Comparison of ENCODE assay signal across 9 mouse cellular contexts in genomic region chr13:44476901-44477300, GRCm38 (mm10).
DNase-seq lines count a peak whose midpoint lies in the region; ATAC-seq and TF ChIP-seq lines count a peak whose summit lies in the region.
"Had no signal": no experiment of that assay in that cellular context is flagged by ENCODE, and none has a peak within 500 bp of the region (broad histone marks: within the 10 kb centered on the region; RNA-seq: fewer than 3 reads in every experiment).

No protein-coding gene starts in this region.

- DNase-seq in forebrain, embryonic 14.5 days (ENCODE audit: low spot score): peak; percentile 33
- peak; percentile 80 for DNase-seq in heart, adult 8-10 months (ENCODE audit: low spot score)
- peak; percentile 66 for DNase-seq in kidney, postnatal 0 days (ENCODE audit: low spot score)
- peak; percentile 65 for DNase-seq in skeletal muscle tissue, adult 2 months (ENCODE audit: low read depth, low spot score)
- DNase-seq in liver, postnatal 0 days: no peak

- no peak for TF ChIP-seq CTCF in kidney, postnatal 0 days (IDR thresholded peaks at IDR 0.05; ENCODE audit: low read depth)
- no peak for TF ChIP-seq CTCF in liver, postnatal 0 days (IDR thresholded peaks at IDR 0.05; ENCODE audit: low read depth)

- H3K4me3 ChIP-seq in forebrain, embryonic 14.5 days (ENCODE audit: low read depth, low read length): no peak overlapping the region
- H3K4me3 ChIP-seq in forebrain, embryonic 16.5 days (replicated peaks; ENCODE audit: low read length): no peak overlapping the region
- no peak overlapping the region for H3K4me3 ChIP-seq in kidney, postnatal 0 days (replicated peaks; ENCODE audit: low read depth, low read length)
- H3K4me3 ChIP-seq in liver, postnatal 0 days (ENCODE audit: low read depth, low read length): no peak overlapping the region
- H3K4me3 ChIP-seq: midbrain, embryonic 13.5 days had no signal

- no peaks in the 10 kb centered on the region for H3K27me3 ChIP-seq in forebrain, embryonic 14.5 days (replicated peaks; ENCODE audit: control insufficient read depth, insufficient read depth, low read length)
- H3K27me3 ChIP-seq in forebrain, embryonic 16.5 days (replicated peaks; ENCODE audit: control insufficient read depth, insufficient read depth, low read length): no peaks in the 10 kb centered on the region
- H3K27me3 ChIP-seq in kidney, postnatal 0 days (ENCODE audit: insufficient read depth, low read length): no peaks in the 10 kb centered on the region
- no peaks in the 10 kb centered on the region for H3K27me3 ChIP-seq in liver, postnatal 0 days (ENCODE audit: insufficient read depth, low read length)
- H3K27me3 ChIP-seq: midbrain, embryonic 13.5 days had no signal

- TF ChIP-seq EP300 in liver, postnatal 0 days (IDR thresholded peaks at IDR 0.05; ENCODE audit: low read depth): no peak

- H3K4me1 ChIP-seq in forebrain, embryonic 14.5 days (ENCODE audit: control insufficient read depth, insufficient read depth, low read length): peaks cover 16% of the 10 kb centered on the region
- peaks cover 3% of the 10 kb centered on the region for H3K4me1 ChIP-seq in forebrain, embryonic 16.5 days (replicated peaks; ENCODE audit: control insufficient read depth, insufficient read depth, low read length)
- no peaks in the 10 kb centered on the region for H3K4me1 ChIP-seq in kidney, postnatal 0 days (replicated peaks; ENCODE audit: insufficient read depth, low read length)
- H3K4me1 ChIP-seq in liver, postnatal 0 days (ENCODE audit: insufficient read depth): no peaks in the 10 kb centered on the region; the same call in 1 of the 2 replicates

- no peak overlapping the region for H3K27ac ChIP-seq in forebrain, embryonic 14.5 days (ENCODE audit: low read depth, low read length)
- H3K27ac ChIP-seq in forebrain, embryonic 16.5 days (ENCODE audit: low read length): no peak overlapping the region
- peak overlapping the region; percentile 37; the same call in 1 of the 2 replicates for H3K27ac ChIP-seq in kidney, postnatal 0 days
- H3K27ac ChIP-seq in liver, postnatal 0 days (ENCODE audit: low read depth): no peak overlapping the region
- H3K27ac ChIP-seq: midbrain, embryonic 13.5 days had no signal

- no peaks in the 10 kb centered on the region for H3K9me3 ChIP-seq in forebrain, embryonic 14.5 days (replicated peaks; ENCODE audit: control insufficient read depth, low read length)
- no peaks in the 10 kb centered on the region for H3K9me3 ChIP-seq in forebrain, embryonic 16.5 days (ENCODE audit: control insufficient read depth, low read length)
- H3K9me3 ChIP-seq in kidney, postnatal 0 days (replicated peaks; ENCODE audit: low read length): no peaks in the 10 kb centered on the region
- H3K9me3 ChIP-seq in liver, postnatal 0 days (ENCODE audit: low read length): no peaks in the 10 kb centered on the region
- H3K9me3 ChIP-seq: midbrain, embryonic 13.5 days had no signal

- no peak overlapping the region for H3K9ac ChIP-seq in forebrain, embryonic 14.5 days (ENCODE audit: low read length)
- no peak overlapping the region for H3K9ac ChIP-seq in forebrain, embryonic 16.5 days (replicated peaks; ENCODE audit: low read depth, low read length)
- no peak overlapping the region for H3K9ac ChIP-seq in kidney, postnatal 0 days (ENCODE audit: low read depth, low read length)
- H3K9ac ChIP-seq in liver, postnatal 0 days (replicated peaks): no peak overlapping the region
- H3K9ac ChIP-seq: midbrain, embryonic 13.5 days had no signal

- ATAC-seq in forebrain, embryonic 14.5 days: no peak
- ATAC-seq in forebrain, embryonic 16.5 days: no peak
- ATAC-seq in kidney, postnatal 0 days (replicated peaks; ENCODE audit: low FRiP score, low read depth): no peak
- ATAC-seq in erythroblast, adult 5-6 weeks (replicated peaks; ENCODE audit: low FRiP score, poor library complexity, severe bottlenecking): no peak
- no peak for ATAC-seq in liver, postnatal 0 days
- ATAC-seq in CD4-positive, CD25-positive, alpha-beta regulatory T cell, adult 4 months: no peak
- ATAC-seq: midbrain, embryonic 13.5 days had no signal

- 24% methylated on average over 8 of the region's 8 CpGs for WGBS in forebrain, embryonic 14.5 days
- WGBS in forebrain, embryonic 16.5 days: 26% methylated on average over 8 of the region's 8 CpGs
- 49% methylated on average over 8 of the region's 8 CpGs for WGBS in kidney, postnatal 0 days
- 54% methylated on average over 8 of the region's 8 CpGs for WGBS in liver, postnatal 0 days (ENCODE audit: insufficient replicate concordance)

- H3K36me3 ChIP-seq in forebrain, embryonic 14.5 days (ENCODE audit: control insufficient read depth, insufficient read depth, low read length): no peaks in the 10 kb centered on the region
- H3K36me3 ChIP-seq in forebrain, embryonic 16.5 days (ENCODE audit: control insufficient read depth, insufficient read depth): no peaks in the 10 kb centered on the region
- no peaks in the 10 kb centered on the region for H3K36me3 ChIP-seq in kidney, postnatal 0 days (ENCODE audit: insufficient read depth, low read length)
- no peaks in the 10 kb centered on the region for H3K36me3 ChIP-seq in liver, postnatal 0 days (replicated peaks; ENCODE audit: insufficient read depth, low read length)
- H3K36me3 ChIP-seq: midbrain, embryonic 13.5 days had no signal

- H3K4me2 ChIP-seq in forebrain, embryonic 14.5 days (ENCODE audit: low read length): no peak overlapping the region
- no peak overlapping the region for H3K4me2 ChIP-seq in forebrain, embryonic 16.5 days (ENCODE audit: low read length)
- H3K4me2 ChIP-seq in kidney, postnatal 0 days (ENCODE audit: low read length): no peak overlapping the region
- H3K4me2 ChIP-seq in liver, postnatal 0 days (ENCODE audit: low read depth, low read length): no peak overlapping the region
- H3K4me2 ChIP-seq: midbrain, embryonic 13.5 days had no signal
